Mouse (Mus musculus) ES-Bruce4 (cell line): ENCODE results near the gene Tenm4.

Experiments
- CTCF ChIP-seq: IDR thresholded peaks from one replicate; pipeline ENCODE4 v1.8.1; 2011; ENCODE audit warnings: low read depth, low read length
- EP300 ChIP-seq: IDR thresholded peaks from 2 replicates; pipeline ENCODE4 v1.6.1; 2011; ENCODE audit warnings: low read depth, low read length; ENCODE audit not compliant: insufficient read depth
- POLR2A ChIP-seq: IDR thresholded peaks from one replicate; pipeline ENCODE4 v1.8.1; 2011; ENCODE audit warnings: low read length; ENCODE audit not compliant: insufficient read depth

DNA sequence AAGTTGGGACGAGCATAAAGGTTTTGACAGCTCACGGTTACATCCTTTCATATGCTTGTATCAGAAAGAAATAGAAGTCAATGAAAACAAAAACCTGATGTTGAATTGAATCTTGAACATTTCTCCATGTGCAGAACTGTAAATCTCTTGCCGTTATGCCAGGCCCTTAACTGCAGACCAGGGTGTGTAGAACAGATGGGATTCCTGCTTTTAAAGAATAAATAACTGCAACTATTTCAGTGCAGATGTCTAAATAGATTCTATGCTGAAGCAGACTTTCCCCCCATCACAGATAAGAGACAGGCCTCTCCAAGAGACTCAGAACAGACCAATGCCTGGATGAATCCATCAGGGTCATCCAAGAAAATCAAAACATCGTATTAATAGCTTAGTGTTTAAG lies 198.9 kb downstream of the Tenm4 start:
- TF ChIP-seq CTCF (no peak), POLR2A (no peak), EP300 (no peak)
